Mouse (Mus musculus) adrenal gland, adult 2 months (tissue): Measurements from ENCODE around the gene Nckap5l. TPM values are rescaled to one million over a fixed set of nuclear protein-coding genes. Genes with fewer than 3 reads are reported as not detected.

ENCODE experiments used
- DNase-seq: peaks from one replicate; pipeline ENCODE4 v3.0.0; 2021
- polyA plus RNA-seq: library from polyadenylated mRNA; depleted of rRNA; stranded (reverse); fragments of >200 nt; gene quantifications from 2 replicates; pipeline ENCODE4 v1.2.3, GENCODE M21; 2012
- total RNA-seq, 2 experiments: library from RNA; stranded (reverse); gene quantifications; 2 replicates each; pipeline ENCODE4 v1.2.3; 2021

Gene Nckap5l
- total and polyA plus RNA-seq, 3 experiments: 16.8 to 43.9 (median 20.4) TPM

- DNase-seq: no peak
Measured at GRCm38 (mm10) chr15:99431504-99431903, 26.0 kb downstream of the Nckap5l start.

- peak; percentile 54 for DNase-seq
Measured at GRCm38 (mm10) chr15:99431063-99431462, 26.5 kb downstream of the Nckap5l start.

GRCm38 (mm10) chr15:99430394-99430793 is 27.2 kb downstream of the Nckap5l start:
- no peak for DNase-seq

DNA sequence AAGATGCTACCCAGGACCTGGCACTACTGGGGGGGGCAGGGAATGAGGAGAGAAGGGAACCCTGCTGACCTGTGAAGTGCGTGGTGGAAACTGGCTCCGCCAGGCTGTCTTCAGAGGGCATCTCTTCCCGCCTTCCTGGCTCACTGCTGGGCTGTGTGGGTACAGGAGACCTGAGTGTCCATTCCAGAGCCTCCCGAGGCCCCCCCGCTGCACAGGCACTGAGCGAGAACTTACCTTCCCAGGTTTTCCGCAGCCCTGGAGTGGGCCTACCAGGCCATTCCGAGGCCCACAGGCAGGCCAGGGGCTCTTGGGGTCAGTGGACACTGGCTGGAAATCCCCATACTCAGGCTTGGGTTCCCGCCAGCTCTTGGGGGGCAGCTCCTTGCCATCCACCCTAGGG is 33.7 kb downstream of the Nckap5l start:
- DNase-seq: no peak

GRCm38 (mm10) chr15:99423131-99423530 is 34.4 kb downstream of the Nckap5l start:
- no peak for DNase-seq

DNA sequence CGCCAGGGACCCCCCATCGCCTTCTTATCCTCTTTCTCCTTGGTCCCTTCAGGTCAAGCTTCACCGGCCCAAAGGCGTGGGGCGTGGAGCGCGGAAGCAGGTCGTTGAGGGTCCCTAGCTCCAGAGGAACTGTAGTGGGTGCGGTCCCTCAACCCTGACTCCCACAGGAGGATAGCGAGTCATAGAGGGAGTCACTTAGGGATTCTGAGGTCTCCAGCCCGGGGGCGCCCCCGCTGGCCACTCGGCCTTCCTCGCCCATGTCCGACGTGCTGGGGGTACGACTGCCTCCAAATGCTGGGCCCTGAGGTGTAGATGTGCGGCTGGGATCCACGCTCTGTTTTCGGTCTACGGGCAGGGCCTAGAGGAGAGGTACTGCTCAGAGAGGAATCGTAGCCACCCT is 35.0 kb downstream of the Nckap5l start:
- no peak for DNase-seq

- DNase-seq: no peak
Measured at GRCm38 (mm10) chr15:99421676-99422075, 35.9 kb downstream of the Nckap5l start.

DNA sequence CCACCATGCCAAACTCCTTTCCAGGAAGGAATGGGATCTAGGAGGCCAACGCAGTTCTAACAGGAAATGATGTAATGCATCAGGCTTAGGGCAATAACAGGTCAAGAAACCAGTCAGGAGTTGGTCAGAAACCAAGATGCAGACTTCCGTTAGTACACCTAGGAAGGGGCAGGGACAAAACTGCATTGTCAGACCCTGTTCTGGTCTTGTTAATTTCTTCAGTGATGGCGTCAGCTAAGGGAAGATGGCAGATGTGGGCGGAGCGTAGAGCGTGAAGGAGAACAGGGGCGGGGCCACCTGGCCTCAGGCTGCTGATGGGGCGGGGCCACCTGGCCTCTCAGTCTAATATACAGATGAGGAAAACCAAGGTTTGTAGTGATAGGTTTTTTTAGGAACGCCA is 36.4 kb downstream of the Nckap5l start:
- no peak for DNase-seq

- peak; percentile 70 for DNase-seq
Measured at GRCm38 (mm10) chr15:99420521-99421014, 37.0 kb downstream of the Nckap5l start.

- DNase-seq: no peak
Measured at GRCm38 (mm10) chr15:99420101-99420500, 37.4 kb downstream of the Nckap5l start.

DNA sequence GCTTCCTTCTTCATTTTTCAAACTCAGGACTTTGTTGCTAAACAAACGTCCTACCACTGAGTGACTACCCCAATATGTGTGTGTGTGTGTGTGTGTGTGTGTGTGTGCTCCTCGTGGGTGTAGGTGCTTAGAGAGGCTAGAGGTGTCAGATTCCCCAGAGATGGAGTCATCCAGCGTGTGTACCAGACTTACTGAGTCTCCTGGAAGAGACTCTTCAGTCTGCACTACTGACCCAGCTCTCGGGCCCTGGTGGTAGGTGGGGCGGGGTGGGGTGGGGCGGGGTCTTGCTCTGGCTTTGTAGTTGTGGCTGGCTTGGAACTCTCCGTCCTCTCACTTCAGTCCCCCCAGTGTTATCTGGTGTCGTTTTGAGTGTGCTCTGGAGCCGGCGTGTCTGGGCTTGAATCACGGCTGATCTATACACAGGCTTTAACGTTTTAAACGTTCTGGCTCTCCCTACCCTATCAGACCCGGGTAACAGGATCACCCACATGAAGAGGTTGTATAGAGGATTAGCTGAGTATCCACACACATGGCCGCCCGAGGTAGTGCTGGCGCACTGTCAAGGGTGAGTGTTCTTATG is 39.8 kb downstream of the Nckap5l start:
- DNase-seq: no peak

GRCm38 (mm10) chr15:99416957-99417356 is 40.6 kb downstream of the Nckap5l start:
- DNase-seq: no peak

GRCm38 (mm10) chr15:99416348-99416882 is 41.1 kb downstream of the Nckap5l start:
- peak; percentile 76 for DNase-seq

- DNase-seq: no peak
Measured at GRCm38 (mm10) chr15:99415793-99416192, 41.8 kb downstream of the Nckap5l start.

- no peak for DNase-seq
Measured at GRCm38 (mm10) chr15:99411747-99412146, 45.8 kb downstream of the Nckap5l start.

GRCm38 (mm10) chr15:99408845-99409244 is 48.7 kb downstream of the Nckap5l start:
- DNase-seq: no peak

DNA sequence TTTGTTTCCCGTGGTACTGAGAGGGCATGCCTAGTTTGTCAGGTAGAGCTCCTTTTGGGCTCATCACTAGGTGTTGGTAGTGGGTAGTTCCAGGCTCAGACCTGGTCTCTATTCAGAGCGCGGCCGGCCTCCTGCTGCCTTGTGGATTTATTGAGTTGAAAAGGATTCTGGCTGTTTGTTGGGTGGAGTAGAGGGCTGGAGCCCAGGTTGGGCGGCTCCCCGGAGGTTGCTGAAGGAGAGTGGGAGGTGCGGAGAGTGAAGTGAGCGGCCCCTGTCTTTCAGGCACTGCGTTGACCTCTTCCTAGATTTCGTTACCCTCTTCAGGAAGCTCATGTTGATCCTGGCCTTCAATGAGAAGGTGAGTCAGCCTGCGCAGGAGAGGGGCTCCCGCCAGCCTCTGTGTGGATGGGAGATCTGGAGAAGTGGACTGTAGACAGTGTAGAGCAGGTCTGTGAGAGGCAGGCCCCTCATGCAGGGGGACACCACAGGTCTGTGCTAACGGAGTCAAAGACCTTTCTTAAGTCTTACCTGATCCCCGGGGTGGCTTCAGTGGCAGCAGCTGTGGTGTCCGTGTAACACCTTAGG is 50.5 kb downstream of the Nckap5l start:
- DNase-seq: no peak

- no peak for DNase-seq
Measured at GRCm38 (mm10) chr15:99405150-99405549, 52.4 kb downstream of the Nckap5l start.

DNA sequence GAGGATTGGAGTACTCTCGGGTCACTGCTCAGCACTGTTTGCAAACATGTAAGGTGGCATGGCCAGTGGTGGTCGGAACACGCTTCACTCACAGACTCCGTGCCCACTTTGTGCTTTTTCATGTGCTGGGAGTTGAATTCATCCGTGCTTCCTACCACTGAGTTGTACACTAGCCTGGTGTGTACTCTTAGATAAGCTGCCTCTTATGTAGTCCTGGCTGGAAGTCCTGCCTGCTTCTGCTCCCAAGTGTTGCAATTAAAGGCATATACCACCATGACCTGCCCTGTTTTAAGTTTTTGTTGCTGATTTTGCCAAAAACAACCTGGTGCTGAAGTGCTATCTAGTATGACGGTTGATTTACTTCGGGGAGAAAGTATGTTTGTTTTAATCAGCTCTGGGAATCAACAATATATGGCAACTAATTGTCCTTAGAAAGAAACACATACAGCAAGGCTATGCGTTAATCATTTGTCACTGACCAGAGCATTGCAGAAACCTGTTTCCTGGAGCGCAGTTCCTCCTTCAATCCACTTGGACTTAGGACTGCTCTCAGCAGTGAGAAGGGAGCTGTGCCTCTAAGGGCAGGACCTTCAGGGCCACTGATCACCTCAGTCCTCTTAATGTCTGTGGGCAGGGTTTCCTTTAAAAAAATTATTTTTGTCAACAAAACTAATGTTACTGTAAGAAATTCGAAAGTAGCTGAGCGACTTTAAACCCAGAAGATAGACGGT is 54.2 kb downstream of the Nckap5l start:
- no peak for DNase-seq

GRCm38 (mm10) chr15:99400602-99401001 is 56.9 kb downstream of the Nckap5l start:
- DNase-seq: no peak

DNA sequence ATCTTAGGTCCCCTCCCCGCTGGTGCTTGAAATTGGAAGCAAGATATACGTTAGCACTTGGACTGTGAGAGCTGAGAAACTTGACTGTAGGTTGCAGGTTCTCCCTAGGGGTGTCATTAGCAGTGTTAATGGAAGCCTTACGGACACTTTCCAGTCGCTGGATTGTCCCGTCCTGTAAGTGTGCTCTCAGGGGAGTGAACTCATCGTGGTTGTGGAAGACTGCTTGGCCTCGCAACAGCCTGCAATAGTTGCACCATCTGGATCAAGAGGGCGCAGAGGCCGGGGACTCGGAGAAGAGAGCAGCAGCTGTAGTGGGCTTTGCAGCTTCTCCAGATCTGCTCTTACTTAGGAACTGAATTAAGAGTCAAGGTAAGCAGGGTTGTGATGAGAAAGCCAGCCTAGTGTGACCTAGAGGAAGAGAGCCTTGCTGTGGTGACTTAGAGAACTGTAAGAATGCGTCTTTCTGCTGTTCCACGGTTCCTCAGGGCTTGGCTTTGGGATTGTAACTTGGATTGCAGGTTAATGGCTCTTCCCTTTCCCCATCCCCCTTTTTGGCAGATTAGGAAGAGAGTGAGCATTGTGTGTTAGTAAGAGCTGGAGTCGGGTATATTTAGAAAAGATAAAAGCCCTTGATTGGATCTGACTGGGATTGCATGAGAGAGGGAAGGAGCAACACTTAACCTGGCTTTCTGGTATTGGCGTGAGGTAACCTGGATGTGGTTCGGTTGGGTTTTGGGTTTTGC is 57.9 kb downstream of the Nckap5l start:
- peak; percentile 64 for DNase-seq

DNA sequence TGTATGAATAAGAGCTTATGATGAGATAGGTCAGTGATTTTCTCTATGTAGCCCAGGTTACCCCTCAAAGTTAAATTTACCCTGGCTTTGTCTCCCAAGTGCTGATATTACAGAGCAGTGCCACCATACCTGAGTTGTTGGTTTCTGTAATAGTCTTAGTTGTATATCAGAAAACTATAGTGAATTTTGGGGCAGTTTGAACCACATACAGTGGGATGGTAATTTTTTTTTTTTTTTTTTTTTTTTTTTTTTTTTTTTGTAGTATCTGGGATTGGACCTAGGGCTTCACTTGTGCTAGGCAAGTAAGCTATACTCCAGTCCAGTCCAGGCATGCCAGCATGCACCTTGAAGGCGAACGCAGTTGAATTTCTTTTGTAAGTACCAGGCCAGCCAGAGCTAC is 59.9 kb downstream of the Nckap5l start:
- no peak for DNase-seq
